In genomic region chr19:21036507-21037425, GRCm38 (mm10) we compare ENCODE assay signal across 8 mouse cellular contexts.
DNase-seq lines count a peak whose midpoint lies in the region; ATAC-seq and TF ChIP-seq lines count a peak whose summit lies in the region.

No protein-coding gene starts in this region.

- no peaks in the 10 kb centered on the region for H3K36me3 ChIP-seq in hindbrain, embryonic 13.5 days
- H3K36me3 ChIP-seq in liver, adult 2 months (ENCODE audit: control insufficient read depth, insufficient read depth, low read length), result no peaks in the 10 kb centered on the region
- no peaks in the 10 kb centered on the region for H3K36me3 ChIP-seq in midbrain, embryonic 14.5 days (ENCODE audit: control insufficient read depth, insufficient read depth, low read length)
- no peaks in the 10 kb centered on the region for H3K36me3 ChIP-seq in splenic B cell, adult 2 months (ENCODE audit: control insufficient read depth, insufficient read depth, low read length, poor library complexity, severe bottlenecking)

- TF ChIP-seq POLR2A in liver, adult 2 months (IDR thresholded peaks at IDR 0.05; ENCODE audit: extremely low read depth, insufficient read depth, low read length), result no peak

- no peak overlapping the region for H3K4me3 ChIP-seq in hindbrain, embryonic 13.5 days
- H3K4me3 ChIP-seq in liver, adult 2 months (ENCODE audit: insufficient read depth, low read depth, low read length), result no peak overlapping the region
- no peak overlapping the region for H3K4me3 ChIP-seq in midbrain, embryonic 14.5 days (replicated peaks; ENCODE audit: low read depth, low read length)

- no peak for TF ChIP-seq CTCF in liver, adult 2 months (IDR thresholded peaks at IDR 0.05; ENCODE audit: low read depth, low read length)

- no peak overlapping the region for H3K27ac ChIP-seq in hindbrain, embryonic 13.5 days
- H3K27ac ChIP-seq in liver, adult 2 months (replicated peaks; ENCODE audit: insufficient read depth, low read depth, low read length), result peak overlapping the region; percentile 52
- no peak overlapping the region for H3K27ac ChIP-seq in midbrain, embryonic 14.5 days (replicated peaks; ENCODE audit: low read depth, low read length)

- H3K9me3 ChIP-seq in hindbrain, embryonic 13.5 days, result no peaks in the 10 kb centered on the region
- no peaks in the 10 kb centered on the region for H3K9me3 ChIP-seq in midbrain, embryonic 14.5 days (ENCODE audit: control insufficient read depth, low read length)

- WGBS in hindbrain, embryonic 13.5 days, result 63% methylated on average over 14 of the region's 14 CpGs
- 37% methylated on average over 14 of the region's 14 CpGs for WGBS in liver, adult 2 months
- 65% methylated on average over 14 of the region's 14 CpGs for WGBS in midbrain, embryonic 14.5 days

- no peak overlapping the region for H3K4me2 ChIP-seq in hindbrain, embryonic 13.5 days
- H3K4me2 ChIP-seq in midbrain, embryonic 14.5 days (ENCODE audit: low read length), result no peak overlapping the region

- no peaks in the 10 kb centered on the region for H3K27me3 ChIP-seq in hindbrain, embryonic 13.5 days
- H3K27me3 ChIP-seq in liver, adult 2 months (ENCODE audit: control insufficient read depth, insufficient read depth, low read length), result no peaks in the 10 kb centered on the region
- H3K27me3 ChIP-seq in midbrain, embryonic 14.5 days (ENCODE audit: control insufficient read depth, insufficient read depth, low read length), result no peaks in the 10 kb centered on the region
- H3K27me3 ChIP-seq in splenic B cell, adult 2 months (ENCODE audit: control insufficient read depth, insufficient read depth, low read length, poor library complexity, severe bottlenecking), result no peaks in the 10 kb centered on the region

- DNase-seq in adrenal gland, adult (ENCODE audit: inconsistent age in 2 of 2, low spot score in 1 of 2), result peak; percentile 63 to 83
- DNase-seq in adrenal gland, postnatal 4 days (ENCODE audit: low spot score in 2 of 2), result no peak
- peak; percentile 64 for DNase-seq in T-cell, adult 2 months (ENCODE audit: low spot score)
- peak; percentile 41 for DNase-seq in gastrocnemius, adult 18-20 months (ENCODE audit: low spot score)
- DNase-seq in liver, adult 2 months (ENCODE audit: extremely low read depth, low read depth, low spot score), result peak; percentile 54
- peak; percentile 21 for DNase-seq in midbrain, embryonic 14.5 days
- peak; percentile 75 for DNase-seq in splenic B cell, adult 2 months (ENCODE audit: low read depth, low spot score)

- H3K4me1 ChIP-seq in hindbrain, embryonic 13.5 days (replicated peaks), result peaks cover 6% of the 10 kb centered on the region; the same call in 1 of the 2 replicates
- peaks cover 11% of the 10 kb centered on the region for H3K4me1 ChIP-seq in liver, adult 2 months (ENCODE audit: control insufficient read depth, insufficient read depth, low read length)
- peaks cover 7% of the 10 kb centered on the region for H3K4me1 ChIP-seq in midbrain, embryonic 14.5 days (ENCODE audit: control insufficient read depth, insufficient read depth, low read length)

- H3K79me2 ChIP-seq in liver, adult 2 months (ENCODE audit: control insufficient read depth, insufficient read depth, low read length), result no peaks in the 10 kb centered on the region

- peak; percentile 76 for ATAC-seq in hindbrain, embryonic 13.5 days (ENCODE audit: low FRiP score)
- peak; percentile 54 for ATAC-seq in midbrain, embryonic 14.5 days (ENCODE audit: low FRiP score, low TSS enrichment)

- H3K9ac ChIP-seq in hindbrain, embryonic 13.5 days, result no peak overlapping the region
- H3K9ac ChIP-seq in liver, adult 2 months (ENCODE audit: low read depth, low read length), result no peak overlapping the region
- no peak overlapping the region for H3K9ac ChIP-seq in midbrain, embryonic 14.5 days (replicated peaks; ENCODE audit: low read length)

Comparison
In these comparisons a context has a peak if more than half of its experiments do, and no peak if none do; other contexts are left out.
1. DNase-seq: peak in adrenal gland, adult (2 of 2), T-cell, adult 2 months (single experiment), gastrocnemius, adult 18-20 months (single experiment), liver, adult 2 months (single experiment), midbrain, embryonic 14.5 days (single experiment) and splenic B cell, adult 2 months (single experiment); none in adrenal gland, postnatal 4 days (0 of 2).